Mouse (Mus musculus): ENCODE results near the gene D430042O09Rik.

The D430042O09Rik gene

GRCm38 (mm10) chr7:125746621-125747315 is 39.1 kb downstream of the D430042O09Rik start:
- 98% methylated on average over 2 of the region's 2 CpGs for WGBS

GRCm38 (mm10) chr7:125747316-125747690 is 39.6 kb downstream of the D430042O09Rik start:
- 70% methylated on average over 7 of the region's 7 CpGs for WGBS

- 59% methylated on average over 3 of the region's 3 CpGs for WGBS
These were observed 40.5 kb downstream of the D430042O09Rik start for GRCm38 (mm10) chr7:125748186-125748585.

GRCm38 (mm10) chr7:125752699-125753325 is 45.1 kb downstream of the D430042O09Rik start:
- 93% methylated on average over 7 of the region's 7 CpGs for WGBS

- 94% methylated on average over 3 of the region's 3 CpGs for WGBS
These were observed 45.6 kb downstream of the D430042O09Rik start for GRCm38 (mm10) chr7:125753326-125753715.

GRCm38 (mm10) chr7:125756806-125757205 is 49.1 kb downstream of the D430042O09Rik start:
- WGBS, result 77% methylated on average over 6 of the region's 6 CpGs

GRCm38 (mm10) chr7:125757896-125758623 is 50.4 kb downstream of the D430042O09Rik start:
- WGBS, result 82% methylated on average over 6 of the region's 6 CpGs

GRCm38 (mm10) chr7:125762289-125762688 is 54.6 kb downstream of the D430042O09Rik start:
- 93% methylated on average over 2 of the region's 2 CpGs for WGBS

GRCm38 (mm10) chr7:125762883-125763830 is 55.5 kb downstream of the D430042O09Rik start:
- WGBS, result 64% methylated on average over 7 of the region's 7 CpGs

GRCm38 (mm10) chr7:125764373-125764772 is 56.7 kb downstream of the D430042O09Rik start:
- WGBS, result 91% methylated on average over 3 of the region's 3 CpGs

GRCm38 (mm10) chr7:125766976-125767831 is 59.5 kb downstream of the D430042O09Rik start:
- 34% methylated on average over 9 of the region's 9 CpGs for WGBS

GRCm38 (mm10) chr7:125772961-125773571 is 65.4 kb downstream of the D430042O09Rik start:
- 37% methylated on average over 13 of the region's 13 CpGs for WGBS

GRCm38 (mm10) chr7:125783206-125783605 is 75.5 kb downstream of the D430042O09Rik start:
- 93% methylated on average over 1 of the region's 1 CpGs for WGBS

GRCm38 (mm10) chr7:125786105-125786504 is 78.4 kb downstream of the D430042O09Rik start:
- 79% methylated on average over 5 of the region's 5 CpGs for WGBS

GRCm38 (mm10) chr7:125787046-125787445 is 79.4 kb downstream of the D430042O09Rik start:
- 74% methylated on average over 7 of the region's 7 CpGs for WGBS

- WGBS, result 91% methylated on average over 8 of the region's 8 CpGs
These were observed 82.4 kb downstream of the D430042O09Rik start for GRCm38 (mm10) chr7:125790039-125790438.

- 63% methylated on average over 1 of the region's 1 CpGs for WGBS
These were observed 98.9 kb downstream of the D430042O09Rik start for GRCm38 (mm10) chr7:125806571-125806970.

GRCm38 (mm10) chr7:125808210-125808609 is 100.5 kb downstream of the D430042O09Rik start:
- 60% methylated on average over 3 of the region's 3 CpGs for WGBS

GRCm38 (mm10) chr7:125812721-125813120 is 105.0 kb downstream of the D430042O09Rik start:
- 93% methylated on average over 8 of the region's 8 CpGs for WGBS

- WGBS, result 96% methylated on average over 3 of the region's 3 CpGs
These were observed 108.0 kb downstream of the D430042O09Rik start for GRCm38 (mm10) chr7:125815733-125816132.
